Mouse (Mus musculus): ENCODE measurements around the gene Wrap73.

Wrap73 gene

GRCm38 (mm10) chr4:154109216-154109849, 32.8 kb upstream of the Wrap73 start:
- Histone ChIP-seq H3K9me3 (ENCODE audit: low read length) (no peaks in the 10 kb centered on the region), H3K36me3 (ENCODE audit: insufficient read depth, low read length) (no peaks in the 10 kb centered on the region), H3K4me3 (replicated peaks; ENCODE audit: low read length) (no peak overlapping the region), H3K4me1 (replicated peaks; ENCODE audit: low read depth, low read length) (peaks cover 20% of the 10 kb centered on the region), H3K27me3 (ENCODE audit: insufficient read depth, low read length) (peaks cover 74% of the 10 kb centered on the region)
- TF ChIP-seq NANOG (IDR thresholded peaks at IDR 0.05; ENCODE audit: borderline replicate concordance, low read length): no peak
- TF ChIP-seq POU5F1 (IDR thresholded peaks at IDR 0.05; ENCODE audit: borderline replicate concordance, low read length): no peak
- TF ChIP-seq CTCF (conservative IDR thresholded peaks at IDR 0.05; ENCODE audit: low read length): no peak

DNA sequence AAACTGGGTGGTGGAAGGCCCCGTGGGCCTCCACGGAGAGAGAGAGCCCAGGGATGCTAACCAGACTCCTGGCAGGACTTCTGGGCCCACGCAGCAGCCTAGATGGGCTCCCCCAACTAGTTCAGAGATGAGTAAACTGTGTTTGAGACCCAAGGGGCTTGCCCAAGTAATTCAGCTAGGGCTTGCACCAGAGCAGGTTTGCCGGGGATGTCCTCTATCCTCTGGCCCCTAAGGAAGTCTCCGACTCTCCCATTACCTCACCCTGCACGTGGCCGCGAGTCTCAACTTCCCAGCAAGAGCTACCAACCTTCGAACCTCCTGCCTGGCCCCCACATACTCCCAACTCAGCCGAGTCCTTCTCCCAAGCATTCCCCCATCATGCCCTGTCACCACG, 32.3 kb upstream of the Wrap73 start:
- TF ChIP-seq NANOG (IDR thresholded peaks at IDR 0.05; ENCODE audit: borderline replicate concordance, low read length): no peak
- TF ChIP-seq POU5F1 (IDR thresholded peaks at IDR 0.05; ENCODE audit: borderline replicate concordance, low read length): no peak
- no peak for TF ChIP-seq CTCF (conservative IDR thresholded peaks at IDR 0.05; ENCODE audit: low read length)
- Histone ChIP-seq H3K27me3 (ENCODE audit: insufficient read depth, low read length) (peaks cover 73% of the 10 kb centered on the region), H3K9me3 (ENCODE audit: low read length) (no peaks in the 10 kb centered on the region), H3K4me3 (replicated peaks; ENCODE audit: low read length) (no peak overlapping the region), H3K4me1 (replicated peaks; ENCODE audit: low read depth, low read length) (peaks cover 15% of the 10 kb centered on the region), H3K36me3 (ENCODE audit: insufficient read depth, low read length) (no peaks in the 10 kb centered on the region)

- Histone ChIP-seq H3K36me3 (ENCODE audit: insufficient read depth, low read length) (no peaks in the 10 kb centered on the region), H3K27me3 (ENCODE audit: insufficient read depth, low read length) (peaks cover 76% of the 10 kb centered on the region), H3K9me3 (ENCODE audit: low read length) (no peaks in the 10 kb centered on the region), H3K4me3 (replicated peaks; ENCODE audit: low read length) (no peak overlapping the region), H3K4me1 (replicated peaks; ENCODE audit: low read depth, low read length) (no peaks in the 10 kb centered on the region)
- TF ChIP-seq CTCF (conservative IDR thresholded peaks at IDR 0.05; ENCODE audit: low read length): no peak
- no peak for TF ChIP-seq POU5F1 (IDR thresholded peaks at IDR 0.05; ENCODE audit: borderline replicate concordance, low read length)
- TF ChIP-seq NANOG (IDR thresholded peaks at IDR 0.05; ENCODE audit: borderline replicate concordance, low read length): no peak
Observed at GRCm38 (mm10) chr4:154116421-154116820, 25.8 kb upstream of the Wrap73 start.

GRCm38 (mm10) chr4:154118782-154119181, 23.4 kb upstream of the Wrap73 start:
- Histone ChIP-seq H3K4me3 (replicated peaks; ENCODE audit: low read length) (no peak overlapping the region), H3K27me3 (ENCODE audit: insufficient read depth, low read length) (peaks cover 83% of the 10 kb centered on the region), H3K36me3 (ENCODE audit: insufficient read depth, low read length) (no peaks in the 10 kb centered on the region), H3K4me1 (replicated peaks; ENCODE audit: low read depth, low read length) (no peaks in the 10 kb centered on the region), H3K9me3 (ENCODE audit: low read length) (no peaks in the 10 kb centered on the region)
- TF ChIP-seq NANOG (IDR thresholded peaks at IDR 0.05; ENCODE audit: borderline replicate concordance, low read length) (no peak), POU5F1 (IDR thresholded peaks at IDR 0.05; ENCODE audit: borderline replicate concordance, low read length) (no peak)

DNA sequence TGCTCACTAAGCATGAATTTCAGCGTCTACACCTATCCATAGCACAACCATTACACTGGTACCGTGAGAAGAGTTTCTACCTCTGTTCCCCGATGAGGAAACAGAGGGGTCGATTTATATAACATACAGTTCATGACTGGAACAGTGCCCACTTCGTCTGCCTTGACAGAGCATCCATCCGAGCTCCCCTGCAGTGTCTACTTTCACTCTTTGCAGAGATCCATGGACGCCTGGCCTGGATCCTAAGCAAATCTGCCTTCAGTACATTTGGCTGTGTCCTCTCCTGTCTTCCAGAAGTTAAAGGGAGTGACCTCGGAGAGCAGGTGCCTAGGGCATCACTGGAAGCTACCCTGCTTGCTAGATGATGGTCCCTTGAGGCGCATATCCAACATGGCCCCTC, 23.0 kb upstream of the Wrap73 start:
- no peaks in the 10 kb centered on the region for H3K4me1 ChIP-seq (replicated peaks; ENCODE audit: low read depth, low read length)
- peaks cover 83% of the 10 kb centered on the region for H3K27me3 ChIP-seq (ENCODE audit: insufficient read depth, low read length)
- H3K4me3 ChIP-seq (replicated peaks; ENCODE audit: low read length): no peak overlapping the region
- H3K36me3 ChIP-seq (ENCODE audit: insufficient read depth, low read length): no peaks in the 10 kb centered on the region
- TF ChIP-seq POU5F1 (IDR thresholded peaks at IDR 0.05; ENCODE audit: borderline replicate concordance, low read length) (no peak), NANOG (IDR thresholded peaks at IDR 0.05; ENCODE audit: borderline replicate concordance, low read length) (no peak), CTCF (conservative IDR thresholded peaks at IDR 0.05; ENCODE audit: low read length) (no peak)
- H3K9me3 ChIP-seq (ENCODE audit: low read length): no peaks in the 10 kb centered on the region

- Histone ChIP-seq H3K4me3 (replicated peaks; ENCODE audit: low read length) (no peak overlapping the region), H3K9me3 (ENCODE audit: low read length) (no peaks in the 10 kb centered on the region), H3K4me1 (replicated peaks; ENCODE audit: low read depth, low read length) (no peaks in the 10 kb centered on the region), H3K36me3 (ENCODE audit: insufficient read depth, low read length) (no peaks in the 10 kb centered on the region), H3K27me3 (ENCODE audit: insufficient read depth, low read length) (peaks cover 79% of the 10 kb centered on the region)
- TF ChIP-seq NANOG (IDR thresholded peaks at IDR 0.05; ENCODE audit: borderline replicate concordance, low read length) (no peak), CTCF (conservative IDR thresholded peaks at IDR 0.05; ENCODE audit: low read length) (no peak), POU5F1 (IDR thresholded peaks at IDR 0.05; ENCODE audit: borderline replicate concordance, low read length) (no peak)
Observed at GRCm38 (mm10) chr4:154121800-154122199, 20.4 kb upstream of the Wrap73 start.

DNA sequence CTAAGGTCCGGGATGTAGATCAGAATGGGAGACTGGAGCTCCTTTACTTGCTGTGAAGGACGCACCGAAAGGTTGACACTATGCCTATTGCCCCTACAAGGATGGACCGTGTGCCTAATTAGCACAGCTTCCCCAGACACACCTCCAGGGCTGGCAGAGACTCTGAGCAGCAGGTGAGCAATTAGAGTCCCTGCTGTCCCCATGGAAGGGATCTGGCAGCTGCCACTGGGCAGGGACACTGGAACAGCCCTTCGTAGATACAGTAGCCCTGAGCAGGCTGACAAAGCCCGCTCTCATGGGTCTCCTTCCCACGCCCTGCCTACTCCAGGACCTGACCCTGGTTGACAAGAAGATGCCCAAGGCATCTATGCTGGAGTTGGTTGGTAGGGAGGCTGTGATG, 19.8 kb upstream of the Wrap73 start:
- no peaks in the 10 kb centered on the region for H3K36me3 ChIP-seq (ENCODE audit: insufficient read depth, low read length)
- H3K4me3 ChIP-seq (replicated peaks; ENCODE audit: low read length): no peak overlapping the region
- TF ChIP-seq CTCF (conservative IDR thresholded peaks at IDR 0.05; ENCODE audit: low read length) (no peak), POU5F1 (IDR thresholded peaks at IDR 0.05; ENCODE audit: borderline replicate concordance, low read length) (no peak), NANOG (IDR thresholded peaks at IDR 0.05; ENCODE audit: borderline replicate concordance, low read length) (no peak)

DNA sequence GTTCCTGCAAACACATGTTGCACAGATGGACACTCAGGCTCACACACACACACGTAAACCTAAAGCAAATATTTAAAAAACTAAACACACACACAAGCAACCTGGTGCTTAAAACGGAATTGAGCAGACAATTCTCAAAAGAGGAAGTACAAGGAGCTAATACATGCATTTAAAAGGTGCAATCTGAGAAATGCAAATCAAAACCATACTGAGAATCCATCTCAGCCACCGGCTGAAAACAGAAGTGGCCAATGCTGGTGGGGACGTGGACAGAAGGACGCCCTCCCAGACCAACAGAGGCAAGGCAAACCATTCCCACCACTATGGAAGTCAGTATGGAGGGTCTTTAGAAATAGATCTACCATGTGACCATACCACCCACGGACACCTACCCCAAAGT, 18.6 kb upstream of the Wrap73 start:
- no peak overlapping the region for H3K4me3 ChIP-seq (replicated peaks; ENCODE audit: low read length)
- no peaks in the 10 kb centered on the region for H3K9me3 ChIP-seq (ENCODE audit: low read length)
- H3K36me3 ChIP-seq (ENCODE audit: insufficient read depth, low read length): no peaks in the 10 kb centered on the region
- H3K27me3 ChIP-seq (ENCODE audit: insufficient read depth, low read length): peaks cover 77% of the 10 kb centered on the region
- no peak for TF ChIP-seq NANOG (IDR thresholded peaks at IDR 0.05; ENCODE audit: borderline replicate concordance, low read length)
- H3K4me1 ChIP-seq (replicated peaks; ENCODE audit: low read depth, low read length): no peaks in the 10 kb centered on the region

More for the DNA sequence above, 19.8 kb upstream of the Wrap73 start:
- peaks cover 80% of the 10 kb centered on the region for H3K27me3 ChIP-seq (ENCODE audit: insufficient read depth, low read length)
- H3K9me3 ChIP-seq (ENCODE audit: low read length): no peaks in the 10 kb centered on the region
- no peaks in the 10 kb centered on the region for H3K4me1 ChIP-seq (replicated peaks; ENCODE audit: low read depth, low read length)

- Histone ChIP-seq H3K4me3 (replicated peaks; ENCODE audit: low read length) (no peak overlapping the region), H3K27me3 (ENCODE audit: insufficient read depth, low read length) (peaks cover 80% of the 10 kb centered on the region), H3K9me3 (ENCODE audit: low read length) (no peaks in the 10 kb centered on the region), H3K4me1 (replicated peaks; ENCODE audit: low read depth, low read length) (no peaks in the 10 kb centered on the region), H3K36me3 (ENCODE audit: insufficient read depth, low read length) (no peaks in the 10 kb centered on the region)
- TF ChIP-seq POU5F1 (IDR thresholded peaks at IDR 0.05; ENCODE audit: borderline replicate concordance, low read length): no peak
- no peak for TF ChIP-seq NANOG (IDR thresholded peaks at IDR 0.05; ENCODE audit: borderline replicate concordance, low read length)
- no peak for TF ChIP-seq CTCF (conservative IDR thresholded peaks at IDR 0.05; ENCODE audit: low read length)
Observed at GRCm38 (mm10) chr4:154125202-154125601, 17.0 kb upstream of the Wrap73 start.
